Mouse (Mus musculus) lung, postnatal 36 days (tissue): ENCODE results near the gene Flt3.
A peak's percentile ranks its signal among the peaks of the same experiment; 100 is the strongest.

ENCODE experiments used
- DNase-seq: peaks from one replicate; pipeline ENCODE4 v3.0.0; 2022; ENCODE audit warnings: mixed read lengths

Flt3 gene

DNA sequence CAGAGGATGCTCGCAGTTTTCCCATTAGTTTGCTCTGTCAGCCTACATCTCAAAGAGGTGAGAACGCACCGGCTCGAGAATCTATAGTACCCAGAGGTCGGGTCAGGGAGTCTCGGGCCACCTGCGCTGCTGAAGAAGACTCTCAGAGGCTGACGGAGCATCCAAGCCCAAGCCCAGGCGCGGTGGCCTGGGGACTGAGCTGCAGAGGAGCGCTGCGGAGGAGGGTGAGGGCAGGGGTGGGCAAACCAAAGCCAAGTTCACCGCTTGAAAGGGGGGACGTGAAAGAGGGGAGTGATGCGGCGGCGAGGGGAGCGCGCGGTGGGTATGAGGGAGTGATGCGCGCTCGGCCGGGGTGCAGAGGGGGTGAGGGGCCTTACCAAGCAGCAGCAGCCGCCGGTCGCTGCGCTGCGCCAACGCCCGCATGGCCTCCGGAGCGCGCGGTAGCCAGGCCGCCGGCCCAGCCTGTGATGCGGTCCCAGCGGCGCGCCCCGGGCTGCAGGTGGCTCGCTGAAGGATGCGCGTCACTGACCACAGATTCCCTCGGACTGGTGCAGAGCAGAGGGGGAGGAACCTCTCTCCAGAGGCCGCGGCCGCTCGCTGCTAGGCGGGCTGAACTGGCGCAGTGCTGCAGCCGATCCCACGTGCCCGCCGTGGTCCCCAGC, at the start of gene Flt3:
Gene Flt3 (minus strand): TSS at position 647 of the 662 bp plus-strand sequence.
- peak; percentile 24 for DNase-seq

DNA sequence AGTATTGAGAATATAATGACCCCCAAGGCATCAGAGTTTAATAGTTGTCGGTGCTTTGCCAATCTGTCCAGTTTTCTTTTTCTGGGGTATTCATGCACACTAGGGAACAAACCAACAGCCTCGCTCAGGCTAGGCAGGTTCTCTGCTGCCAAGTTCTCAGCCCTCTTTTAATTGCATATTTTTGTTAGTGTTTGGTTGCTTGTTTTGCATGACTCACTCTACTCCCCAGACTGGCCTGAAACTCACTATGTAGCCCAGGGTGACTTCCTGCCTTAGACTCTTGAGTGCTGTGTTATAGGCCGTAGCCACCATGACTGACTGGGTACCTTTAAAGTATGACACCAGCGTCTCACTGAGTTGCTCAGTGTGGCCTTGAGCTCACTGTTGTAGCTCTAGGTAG, 48.6 kb upstream of the Flt3 start:
- no peak for DNase-seq

DNA sequence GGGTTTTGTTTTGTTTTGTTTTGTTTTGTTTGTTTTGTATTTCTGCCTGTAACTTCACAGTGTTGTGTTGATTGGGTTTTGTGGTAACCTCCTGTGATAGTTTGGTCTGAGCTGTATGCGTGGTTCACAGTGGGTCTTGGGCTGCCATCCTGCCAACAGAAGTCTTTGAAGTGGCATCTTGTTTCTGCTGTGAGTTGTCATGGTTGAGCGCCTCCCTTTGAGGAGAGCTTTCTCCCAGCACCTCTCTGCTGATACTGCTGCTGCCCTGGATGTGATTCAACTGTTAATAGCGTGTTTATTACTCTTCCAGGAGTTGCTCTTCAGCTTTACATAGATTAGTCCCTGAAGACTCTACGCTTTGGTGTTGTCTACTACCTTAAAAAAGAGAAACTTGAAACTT, 48.2 kb upstream of the Flt3 start:
- no peak for DNase-seq

DNA sequence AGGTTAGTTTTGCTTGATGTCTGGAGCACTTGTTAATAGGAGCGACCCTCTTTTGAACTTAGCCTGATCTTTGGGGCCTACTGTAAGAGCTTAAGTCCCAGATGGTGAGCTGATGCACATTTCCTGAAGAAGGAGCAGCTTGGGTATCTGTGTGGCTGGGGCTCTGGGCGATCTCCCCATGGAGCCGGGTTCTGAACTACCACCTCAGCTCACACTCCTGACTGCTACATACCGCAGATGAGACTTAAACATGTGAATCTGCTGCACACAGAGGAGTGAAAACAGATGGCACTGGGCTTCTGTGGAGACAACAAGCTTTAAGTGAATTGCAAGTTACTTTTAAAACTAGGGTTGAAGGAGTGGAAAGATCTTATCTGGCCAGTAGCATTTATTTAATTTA, 45.0 kb upstream of the Flt3 start:
- no peak for DNase-seq

DNA sequence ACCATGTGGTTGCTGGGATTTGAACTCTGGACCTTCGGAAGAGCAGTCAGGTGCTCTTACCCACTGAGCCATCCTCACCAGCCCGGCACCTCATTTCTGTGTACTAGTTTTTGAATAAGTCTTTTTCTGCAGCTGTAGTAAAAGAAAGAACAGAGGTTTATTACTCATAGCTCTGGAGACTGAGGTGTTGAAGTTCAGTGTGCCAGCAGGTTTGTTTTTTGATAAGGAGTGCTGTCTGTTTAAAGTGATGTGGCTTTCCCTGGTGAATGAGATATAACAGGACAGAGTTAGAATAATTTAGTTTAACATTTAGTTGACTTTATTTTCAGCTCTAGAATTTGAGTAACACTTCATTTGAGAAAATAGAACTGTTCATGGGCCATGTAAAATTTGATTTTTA, 44.5 kb upstream of the Flt3 start:
- no peak for DNase-seq

DNA sequence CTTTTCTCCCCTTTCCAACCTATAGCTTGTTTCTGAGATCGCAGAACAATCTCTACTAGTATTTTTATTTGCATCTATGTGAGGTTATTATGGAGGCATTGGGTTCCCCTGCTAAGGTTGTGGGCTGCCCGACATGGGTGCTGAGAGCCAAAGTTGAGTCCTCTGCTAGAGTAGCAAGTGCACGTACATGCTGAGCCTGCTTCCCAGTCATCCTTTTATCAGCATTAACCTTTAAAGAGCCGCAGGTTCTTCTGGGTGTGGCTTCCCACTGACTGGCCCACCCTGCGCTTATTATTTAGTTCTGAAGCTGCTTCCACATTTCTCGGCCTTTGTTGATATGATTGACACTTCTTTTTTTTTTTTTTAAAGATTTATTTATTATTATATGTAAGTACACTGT, 44.0 kb upstream of the Flt3 start:
- no peak for DNase-seq

DNA sequence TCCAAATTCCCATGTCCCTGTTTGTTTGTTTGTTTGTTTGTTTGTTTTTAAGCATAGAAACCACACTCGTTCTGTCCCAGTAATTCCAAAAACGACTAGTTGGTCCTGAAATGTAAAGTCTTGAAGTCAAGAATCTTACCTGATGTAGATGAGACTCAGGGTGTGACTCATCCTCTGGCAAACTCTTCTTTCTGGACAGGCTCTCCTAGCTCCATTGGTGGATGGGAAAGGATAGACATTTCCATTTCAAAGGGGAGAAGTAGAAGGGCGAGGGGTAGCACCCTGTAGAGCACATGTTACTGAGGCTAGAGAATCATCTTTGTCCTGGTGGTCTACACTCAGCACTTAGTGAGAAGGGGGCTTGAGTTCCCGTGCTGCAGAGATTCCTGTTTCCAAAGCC, 42.5 kb upstream of the Flt3 start:
- no peak for DNase-seq

DNA sequence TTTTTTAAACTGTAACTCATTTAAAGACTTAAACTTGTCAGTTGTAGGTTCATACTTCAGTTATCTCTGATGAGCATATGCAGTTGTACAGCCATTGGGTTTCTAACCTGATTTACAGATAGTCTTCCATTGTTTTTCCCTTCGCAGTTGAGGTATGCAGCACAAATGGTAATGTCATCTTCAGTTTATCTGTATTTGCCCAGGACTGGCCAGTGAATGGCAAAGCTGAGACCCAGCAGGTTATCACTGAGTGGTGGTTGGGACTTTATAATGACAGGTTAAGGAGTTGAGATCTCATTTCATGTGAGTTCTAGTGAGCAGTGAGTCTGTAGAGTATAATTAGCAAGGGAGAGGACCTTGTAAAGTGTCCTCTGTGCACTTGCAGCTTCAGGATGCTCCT, 41.7 kb upstream of the Flt3 start:
- no peak for DNase-seq

DNA sequence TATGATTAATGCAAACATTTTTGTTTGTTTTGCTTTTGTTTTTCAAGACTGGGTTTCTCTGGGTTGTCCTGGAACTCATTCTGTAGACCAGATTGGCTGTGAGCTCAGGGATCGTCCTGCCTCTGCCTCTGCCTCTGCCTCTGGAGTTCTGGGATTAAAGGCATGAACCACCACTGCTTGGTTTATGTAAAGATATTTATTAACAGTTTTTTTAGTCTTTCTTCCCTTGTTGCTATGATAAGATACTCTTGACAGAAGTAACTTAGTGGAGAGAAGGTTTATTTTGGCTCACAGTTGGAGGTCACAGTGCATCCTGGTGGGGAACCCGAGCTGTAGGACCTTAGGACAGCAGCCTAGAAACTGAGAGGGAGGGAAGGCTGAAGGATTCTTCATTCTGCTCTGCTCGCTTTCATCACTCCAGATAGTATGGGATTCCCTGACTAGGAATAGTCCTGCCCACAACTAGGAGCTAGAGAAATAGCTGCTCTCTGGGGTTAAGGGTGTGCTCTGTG, 40.8 kb upstream of the Flt3 start:
- no peak for DNase-seq

DNA sequence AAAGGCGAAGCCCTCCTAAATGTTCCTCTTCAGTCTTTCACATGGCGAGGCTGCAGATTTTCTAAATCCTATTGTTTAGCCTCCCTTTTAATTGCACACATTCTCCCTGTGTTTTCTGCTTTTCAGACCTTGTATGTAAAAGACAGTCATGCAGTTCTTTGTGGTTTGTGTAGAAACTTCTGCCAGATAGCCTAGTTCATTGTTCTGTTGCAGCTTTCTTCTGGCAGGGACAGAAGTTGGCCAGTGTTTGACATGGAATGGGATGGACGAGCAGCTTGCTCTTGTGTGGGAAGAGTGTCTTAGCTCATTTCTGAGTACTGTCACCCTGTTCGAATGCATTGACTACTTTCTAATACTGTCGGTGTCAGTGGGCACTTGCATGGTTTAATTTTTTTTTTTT, 36.2 kb upstream of the Flt3 start:
- no peak for DNase-seq

DNA sequence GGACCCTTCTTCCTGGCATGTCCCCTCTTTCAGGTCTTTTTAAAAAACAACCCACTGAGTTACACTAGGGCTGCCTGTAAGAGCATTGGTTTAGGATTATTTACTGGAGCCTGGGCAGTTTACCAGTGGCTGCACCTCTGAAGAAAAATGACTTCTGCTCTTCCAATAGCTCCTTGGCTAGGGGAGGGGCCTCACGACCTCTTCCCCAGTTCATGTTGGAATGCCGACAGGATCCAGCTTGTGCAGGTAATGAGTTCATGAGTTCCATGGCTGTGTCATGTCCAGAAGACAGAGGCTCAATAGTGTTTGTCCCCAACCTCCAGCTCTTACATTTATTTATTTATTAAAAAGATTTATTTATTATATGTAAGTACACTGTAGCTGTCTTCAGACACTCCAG, 35.5 kb upstream of the Flt3 start:
- no peak for DNase-seq

DNA sequence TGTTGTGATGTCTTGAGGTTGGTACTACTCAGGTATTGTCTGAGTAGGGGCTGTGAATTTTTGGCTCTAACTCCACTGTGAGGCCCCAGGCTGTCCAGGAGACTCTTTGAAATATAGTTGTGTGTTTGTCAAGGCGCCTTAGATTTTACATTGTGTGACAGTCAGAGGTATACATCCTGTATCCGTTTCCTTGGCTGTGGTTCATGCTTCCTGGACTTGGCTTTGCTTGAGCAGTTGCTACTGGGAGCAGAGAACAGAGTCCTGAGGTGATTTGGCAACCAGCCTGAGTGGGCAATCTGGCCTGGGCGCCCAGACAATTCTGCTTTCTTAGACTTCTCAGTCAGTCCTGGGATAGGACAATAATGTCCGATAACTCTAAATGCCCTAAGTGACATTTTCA, 34.9 kb upstream of the Flt3 start:
- peak; percentile 82 for DNase-seq

DNA sequence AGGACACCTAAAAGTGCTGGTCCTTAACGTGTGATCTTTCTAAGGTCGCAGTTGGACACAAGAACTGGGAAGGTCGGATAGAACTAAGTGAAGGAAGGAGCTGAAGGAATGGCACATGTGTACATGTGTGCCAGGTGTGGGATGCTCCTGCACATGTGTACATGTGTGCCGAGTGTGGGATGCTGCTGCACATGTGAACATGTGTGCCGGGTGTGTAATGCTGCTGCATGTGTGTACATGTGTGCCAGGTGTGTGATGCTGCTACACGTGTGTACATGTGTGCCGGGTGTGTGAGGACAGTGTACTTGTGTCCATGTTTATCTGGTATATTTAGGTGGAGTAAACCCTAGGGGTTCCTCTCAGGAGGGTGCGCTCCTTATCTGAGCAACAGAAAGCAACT, 32.6 kb upstream of the Flt3 start:
- DNase-seq, result no peak

DNA sequence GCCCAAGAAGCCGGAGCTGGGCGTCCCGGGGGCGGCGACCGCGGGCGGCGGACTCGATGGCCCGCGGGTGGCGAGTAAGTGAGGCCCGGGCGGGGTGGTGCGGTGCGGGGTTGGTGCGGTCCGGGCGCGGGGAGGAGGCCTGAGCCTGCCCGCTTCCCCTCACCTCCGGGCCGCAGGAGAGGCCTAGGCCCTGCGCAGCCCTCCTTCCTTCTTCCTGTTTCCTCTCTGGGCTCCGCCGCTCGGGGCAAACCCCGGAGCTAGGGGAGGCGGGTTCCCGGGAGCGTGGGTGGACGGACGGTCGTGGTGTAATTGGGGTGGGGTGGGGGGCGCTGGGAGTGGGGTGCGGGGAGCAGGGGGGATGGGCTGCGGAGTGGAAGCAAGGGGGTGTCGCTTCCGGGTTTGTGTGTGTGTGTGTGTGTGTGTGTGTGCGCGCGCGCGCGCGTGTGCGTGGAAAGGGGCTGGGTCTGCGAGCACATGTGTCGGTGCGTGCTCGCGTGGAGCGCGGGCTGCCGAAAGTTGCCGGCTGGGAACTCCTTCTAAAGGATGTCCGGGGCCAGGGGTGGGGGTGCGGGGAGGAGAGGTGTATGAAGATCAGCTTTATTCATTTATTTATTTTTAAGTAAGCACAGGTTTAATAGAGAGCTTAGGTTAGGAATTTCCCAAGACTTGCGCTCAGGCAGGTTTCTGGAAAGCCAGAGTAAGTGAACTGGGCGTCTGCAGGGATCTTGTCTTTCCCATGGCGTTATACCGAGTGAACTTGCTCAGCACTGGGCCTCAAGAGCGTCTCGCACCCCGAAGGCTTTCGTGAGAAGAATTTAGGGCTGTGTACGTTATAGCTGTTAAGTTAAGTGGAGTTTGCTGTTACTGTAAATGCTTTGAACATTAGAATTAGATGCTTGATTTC, 30.9 kb upstream of the Flt3 start:
- peak; percentile 86 for DNase-seq

DNA sequence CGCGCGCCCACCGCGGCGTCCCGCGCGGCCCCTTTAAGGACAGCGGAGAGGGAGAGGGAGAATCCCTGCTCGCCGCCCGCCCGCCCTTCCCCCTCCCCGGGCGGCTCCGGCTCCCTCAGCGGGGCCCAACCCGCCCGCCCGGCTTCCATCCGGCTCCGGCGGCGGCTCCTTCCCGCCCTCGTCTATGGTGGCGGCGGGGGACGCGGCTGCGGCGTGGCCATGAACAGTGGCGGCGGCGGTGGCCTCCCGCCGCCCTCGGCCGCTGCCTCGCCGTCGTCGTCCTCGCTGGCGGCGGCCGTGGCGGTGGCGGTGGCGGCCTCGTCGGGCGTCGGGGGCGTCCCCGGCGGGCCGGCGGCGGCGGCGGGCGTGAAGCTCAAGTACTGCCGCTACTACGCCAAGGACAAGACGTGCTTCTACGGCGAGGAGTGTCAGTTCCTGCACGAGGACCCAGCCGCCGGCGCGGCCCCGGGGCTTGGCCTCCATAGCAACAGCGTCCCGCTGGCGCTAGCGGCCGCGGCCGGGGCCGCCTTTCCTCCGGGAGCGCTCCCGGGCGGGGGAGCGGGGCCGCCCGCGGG, 30.2 kb upstream of the Flt3 start:
- DNase-seq, result peak; percentile 44

DNA sequence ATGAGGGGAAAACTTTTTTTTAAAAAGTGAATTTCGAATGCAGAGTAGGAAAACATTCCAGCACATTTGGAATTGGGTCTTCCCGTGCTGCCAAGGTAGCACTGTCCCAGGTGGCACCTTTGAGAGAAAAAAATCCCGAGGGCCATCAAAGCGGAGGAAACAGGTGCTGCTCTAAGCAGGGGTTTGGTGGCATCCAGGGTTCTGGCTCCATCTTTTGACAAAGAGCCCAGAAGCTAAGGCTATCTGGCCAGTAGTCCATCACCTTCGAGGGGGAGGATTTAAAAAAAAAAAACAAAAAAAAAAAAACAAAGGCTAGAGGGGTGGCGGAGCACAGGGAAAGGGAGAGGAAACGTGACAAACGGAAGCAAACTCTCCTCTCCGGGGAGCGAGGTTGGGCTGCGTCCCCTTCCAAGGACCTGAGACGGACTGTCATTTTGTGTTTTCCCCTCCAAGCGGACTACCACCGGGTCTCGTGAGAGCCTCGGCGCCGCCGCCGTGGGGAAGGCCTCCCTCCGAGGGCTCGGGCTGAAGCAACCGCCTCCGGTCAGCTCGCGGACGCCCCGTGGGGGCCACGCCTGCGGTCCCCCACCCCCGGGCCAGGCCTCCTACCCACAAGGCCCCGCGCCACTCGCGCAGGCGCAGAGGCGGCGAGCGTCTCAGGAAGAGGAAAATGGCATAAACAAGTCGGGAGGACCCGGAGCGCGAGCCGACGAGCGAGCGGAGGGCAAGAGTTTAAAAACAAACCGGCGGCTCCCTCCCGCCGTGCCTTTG, 29.4 kb upstream of the Flt3 start, which contains the start of gene Pan3:
Gene Pan3 (plus strand): TSS at position 627 of the 771 bp plus-strand sequence.
- DNase-seq, result peak; percentile 96

DNA sequence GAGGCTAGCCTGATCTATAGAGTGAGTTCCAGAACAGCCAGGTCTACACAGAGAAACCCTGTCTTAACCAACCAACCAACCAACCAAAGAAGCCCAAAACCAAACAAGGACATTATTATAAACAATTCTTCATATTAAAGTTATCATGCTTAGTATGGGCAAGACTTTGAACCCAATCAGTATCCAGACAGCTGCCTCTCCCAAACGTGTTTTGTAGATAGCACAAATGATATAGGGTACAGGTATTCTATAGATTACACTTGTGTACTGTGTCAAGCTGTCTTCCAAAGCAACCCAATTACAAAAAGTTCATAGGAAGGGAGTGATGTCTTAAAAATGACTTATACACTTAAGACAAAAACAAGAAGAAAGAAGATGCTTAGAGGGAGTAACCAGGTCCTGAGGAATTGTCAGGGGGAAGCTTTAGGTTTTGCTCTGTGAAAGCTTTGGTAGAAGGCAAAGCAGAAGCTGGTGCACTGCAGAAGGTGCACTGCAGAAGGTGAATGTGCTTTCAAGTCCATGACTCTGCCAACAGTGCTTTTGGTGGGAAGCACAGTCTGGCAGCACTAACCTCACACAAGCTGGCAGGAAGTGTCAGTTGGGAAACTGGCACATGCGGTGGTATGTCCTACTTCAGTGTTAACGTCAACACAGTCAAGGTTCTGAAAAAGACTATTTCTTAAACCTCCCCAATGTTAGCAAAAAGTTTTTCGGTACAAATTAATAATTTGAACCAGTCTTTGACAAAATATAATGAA, 25.9 kb upstream of the Flt3 start:
- no peak for DNase-seq

DNA sequence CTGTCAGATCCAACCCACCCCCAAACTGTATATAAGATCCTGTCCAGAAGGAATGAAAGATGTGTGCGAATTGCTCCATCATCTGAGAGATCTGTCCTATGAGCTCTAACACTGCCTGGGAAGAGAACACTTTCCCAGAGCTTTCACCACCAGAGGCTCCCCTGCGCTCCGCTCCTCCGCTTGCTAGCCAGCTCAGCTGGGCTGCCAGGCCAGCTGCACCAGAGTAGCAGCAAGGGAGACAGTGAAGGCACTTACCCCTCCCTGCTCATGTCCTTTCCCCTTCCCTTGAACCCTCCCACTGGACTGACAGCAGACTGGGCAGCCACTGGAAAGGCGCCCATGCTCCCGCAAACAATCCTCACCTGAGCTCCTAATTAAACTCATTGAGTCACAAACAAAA, 23.3 kb upstream of the Flt3 start:
- no peak for DNase-seq

DNA sequence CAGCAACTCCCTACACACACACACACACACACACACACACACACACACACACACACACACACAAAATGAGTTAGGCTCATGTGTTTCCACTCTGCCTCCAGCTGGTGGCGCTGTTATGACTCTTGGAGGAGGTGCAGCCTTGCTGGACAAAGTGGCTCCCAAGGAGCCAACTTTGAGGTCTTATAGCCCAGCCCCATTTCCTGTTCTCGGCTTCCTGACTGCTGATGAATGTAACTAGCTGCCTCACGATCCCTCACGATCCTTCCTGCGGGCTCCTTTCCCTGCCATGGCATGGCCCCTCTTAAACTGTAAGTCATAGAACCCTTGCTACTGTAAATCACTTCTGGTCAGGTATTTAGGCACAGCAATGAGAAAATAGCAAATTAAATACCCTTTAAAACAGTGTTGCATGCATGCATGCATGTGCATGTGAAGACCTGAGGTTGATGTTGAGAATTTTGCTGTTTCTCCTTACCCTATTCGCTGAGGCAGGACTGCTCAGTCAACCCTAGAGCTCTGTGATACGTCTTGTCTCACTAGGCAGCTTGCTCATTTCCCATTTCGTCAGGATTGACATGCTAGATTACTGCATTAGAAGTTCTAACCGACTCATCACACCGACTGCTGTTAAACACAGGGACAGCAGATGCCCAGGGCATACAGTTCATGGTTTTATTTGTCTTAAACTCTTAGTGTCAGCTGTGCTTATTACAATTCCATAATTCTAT, 18.3 kb upstream of the Flt3 start:
- DNase-seq, result peak; percentile 57

DNA sequence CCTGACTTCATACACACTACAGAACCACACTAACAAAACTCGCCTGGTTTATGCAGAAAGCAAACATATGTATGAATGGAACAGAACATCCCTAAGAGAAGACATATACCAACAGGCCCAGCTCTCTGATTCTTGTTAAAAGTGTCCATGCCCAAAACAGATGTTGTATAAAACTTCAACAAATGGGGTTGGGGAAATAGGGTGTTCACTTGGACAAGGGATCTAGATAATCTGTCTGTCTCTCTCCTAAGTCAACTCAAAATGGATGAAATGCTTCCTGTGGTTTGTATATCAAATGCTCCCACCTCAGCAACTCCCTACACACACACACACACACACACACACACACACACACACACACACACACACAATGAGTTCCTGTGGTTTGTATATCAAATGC, 17.7 kb upstream of the Flt3 start:
- no peak for DNase-seq

DNA sequence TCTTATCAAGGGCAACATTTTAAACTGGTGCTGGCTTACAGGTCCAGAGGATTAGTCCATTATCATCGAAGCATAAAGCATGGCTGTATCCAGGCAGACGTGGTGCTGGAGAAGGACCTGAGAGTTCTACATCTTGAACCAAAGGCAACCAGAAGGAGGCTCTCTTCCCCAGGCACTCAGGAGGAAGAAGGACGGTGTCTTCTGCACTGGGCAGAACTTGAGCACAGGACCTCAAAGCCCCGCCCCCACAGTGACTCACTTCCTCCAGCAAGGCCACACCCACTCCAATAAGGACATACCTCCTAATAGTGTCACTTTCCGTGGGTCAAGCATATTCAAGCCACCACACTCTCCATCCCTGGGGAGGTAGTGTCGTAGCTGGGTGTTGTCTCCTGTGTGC, 10.3 kb upstream of the Flt3 start:
- DNase-seq, result no peak

DNA sequence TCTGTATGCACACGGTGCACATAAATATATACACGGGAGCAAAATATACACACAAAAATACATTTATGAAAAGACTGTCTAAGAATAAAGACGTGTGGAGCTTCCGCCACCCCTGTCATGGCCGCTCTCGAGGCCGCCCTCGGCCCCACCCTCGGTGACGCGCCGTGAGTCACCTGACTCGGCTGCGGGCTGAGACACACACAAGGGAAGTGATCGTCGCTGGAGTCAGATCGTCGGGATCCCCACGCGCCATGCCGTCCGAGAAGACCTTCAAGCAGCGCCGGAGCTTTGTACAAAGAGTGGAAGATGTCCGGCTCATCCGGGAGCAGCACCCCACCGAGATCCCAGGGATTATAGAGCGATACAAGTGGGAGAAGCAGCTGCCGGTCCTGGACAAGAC, 8.4 kb upstream of the Flt3 start:
- peak; percentile 44 for DNase-seq
